Mouse (Mus musculus): ENCODE results near the gene Mlph. TPM values are rescaled to one million over a fixed set of nuclear protein-coding genes. Genes with fewer than 3 reads are reported as not detected.

The Mlph gene
- total RNA-seq (2014; fragmentation: Nextera tagmentation) (0.17 TPM in 1 of 2 replicates, not detected in the other), total RNA-seq (2017) (0.95 TPM in 1 of 2 replicates, not detected in the other)

DNA sequence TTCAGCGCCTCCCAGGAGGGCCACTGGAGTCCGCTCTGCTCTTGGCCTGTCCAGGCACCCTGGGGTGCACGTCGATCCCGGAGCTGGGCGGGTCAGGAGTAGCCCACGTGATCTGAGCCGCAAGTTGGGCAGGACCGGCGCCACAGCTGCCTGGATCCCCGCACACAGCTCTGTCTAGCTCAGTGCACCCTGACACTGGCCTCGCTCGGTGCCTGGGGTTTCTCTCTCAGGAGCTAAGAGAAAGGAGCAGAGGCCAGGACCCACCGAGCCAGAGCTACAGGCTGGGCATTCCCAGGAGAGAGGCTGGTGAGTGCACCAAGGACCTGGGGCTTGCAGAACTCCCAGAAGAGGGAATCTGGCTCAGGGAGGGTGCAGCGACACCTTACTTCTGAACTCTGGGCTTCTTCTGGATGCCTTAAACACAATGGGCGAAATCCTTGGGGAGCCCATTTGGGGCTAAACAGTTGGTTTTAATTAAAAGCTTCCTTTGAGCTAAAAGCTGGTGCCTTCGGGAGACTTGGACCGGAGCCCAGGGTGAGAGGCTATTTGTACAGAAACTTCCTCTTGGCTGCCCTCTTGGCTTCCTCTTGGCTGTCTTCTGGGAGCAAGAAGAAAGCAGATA is at the start of gene Mlph:
TSS of gene Mlph (plus strand) at position 138 of the 622 bp plus-strand sequence.
- peak; percentile 78 for ATAC-seq (replicated peaks; ENCODE audit: poor library complexity, severe bottlenecking)

DNA sequence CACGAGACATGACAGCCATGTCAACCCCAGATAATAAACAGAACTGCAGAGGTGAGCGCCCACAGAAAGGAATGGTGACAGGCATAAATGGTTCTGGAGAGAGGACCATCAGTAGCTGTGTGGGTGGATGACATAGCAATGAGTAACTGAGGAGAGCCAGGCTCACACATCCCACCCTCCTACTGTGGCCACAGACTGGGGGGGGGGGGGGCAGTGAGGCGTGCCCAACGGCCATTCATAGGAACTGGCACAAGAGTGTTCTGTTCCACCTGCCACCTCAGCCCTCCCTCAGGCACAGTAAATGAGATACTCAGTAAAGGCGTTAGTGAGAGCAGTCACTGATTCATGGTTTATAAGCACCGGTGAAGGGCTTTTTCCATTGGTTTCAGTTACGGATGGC is 48.2 kb upstream of the Mlph start:
- ATAC-seq (replicated peaks; ENCODE audit: poor library complexity, severe bottlenecking) = no peak

DNA sequence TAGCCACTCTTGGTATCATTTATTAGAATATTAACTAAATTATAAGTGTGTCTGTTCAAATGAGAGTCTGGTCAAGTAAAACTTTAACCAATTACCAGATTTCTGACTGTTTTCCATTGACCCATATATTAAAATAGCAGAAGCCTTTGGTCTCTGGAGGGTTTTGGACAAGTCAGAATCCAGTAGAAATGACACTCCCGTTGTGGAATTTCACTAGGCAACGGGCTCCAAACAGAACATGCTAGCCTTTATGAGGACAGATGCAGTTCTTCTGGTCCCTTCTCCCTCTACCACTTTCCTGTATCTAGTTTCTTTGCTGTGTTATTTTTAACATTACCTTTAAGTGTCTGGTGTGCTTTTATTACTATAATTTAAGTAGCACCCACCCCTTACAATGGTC is 44.3 kb upstream of the Mlph start:
- no peak for ATAC-seq (replicated peaks; ENCODE audit: poor library complexity, severe bottlenecking)

GRCm38 (mm10) chr1:90875371-90875770 is 39.5 kb upstream of the Mlph start:
- no peak for ATAC-seq (replicated peaks; ENCODE audit: poor library complexity, severe bottlenecking)

- no peak for ATAC-seq (replicated peaks; ENCODE audit: poor library complexity, severe bottlenecking)
These were observed 38.9 kb upstream of the Mlph start for GRCm38 (mm10) chr1:90875961-90876360.

DNA sequence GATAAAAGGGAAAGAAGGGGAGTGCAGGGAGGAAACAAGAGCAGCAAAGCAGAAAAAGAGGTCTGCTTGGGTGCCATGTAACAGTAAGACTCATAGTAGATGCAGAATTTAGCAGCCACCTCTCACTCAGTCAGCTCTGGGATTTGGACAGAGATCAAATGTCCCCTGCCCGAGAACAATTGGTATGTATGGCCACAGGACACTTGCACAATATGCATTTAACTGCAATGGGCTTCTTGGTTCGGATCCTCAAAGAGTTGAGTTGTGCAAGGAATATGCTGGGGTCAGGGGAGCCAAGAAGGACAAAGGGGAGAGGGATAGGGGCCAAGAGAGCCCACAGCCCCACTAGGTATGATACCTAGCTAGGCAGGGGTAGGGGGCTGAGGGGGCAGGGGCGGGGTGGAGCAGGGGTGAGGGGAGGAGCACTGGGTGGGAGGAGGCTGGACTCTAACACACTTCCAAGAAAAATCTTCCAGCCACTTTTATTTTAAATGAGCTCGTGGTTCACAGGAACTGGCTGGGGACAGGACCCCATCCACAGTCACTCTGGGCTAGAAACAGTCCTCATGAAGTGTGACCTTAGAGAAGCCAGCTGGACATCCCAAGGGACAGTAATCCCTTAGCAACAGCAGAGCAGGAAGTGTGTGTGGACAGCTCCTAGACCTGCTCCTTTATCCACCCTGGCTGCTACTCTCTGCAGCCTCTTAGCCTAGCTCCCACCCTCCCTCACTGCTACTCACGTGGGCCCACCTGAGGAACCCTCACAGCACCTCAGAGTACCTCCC is 38.2 kb upstream of the Mlph start:
- no peak for ATAC-seq (replicated peaks; ENCODE audit: poor library complexity, severe bottlenecking)

- no peak for ATAC-seq (replicated peaks; ENCODE audit: poor library complexity, severe bottlenecking)
These were observed 29.0 kb upstream of the Mlph start for GRCm38 (mm10) chr1:90885771-90886460.

DNA sequence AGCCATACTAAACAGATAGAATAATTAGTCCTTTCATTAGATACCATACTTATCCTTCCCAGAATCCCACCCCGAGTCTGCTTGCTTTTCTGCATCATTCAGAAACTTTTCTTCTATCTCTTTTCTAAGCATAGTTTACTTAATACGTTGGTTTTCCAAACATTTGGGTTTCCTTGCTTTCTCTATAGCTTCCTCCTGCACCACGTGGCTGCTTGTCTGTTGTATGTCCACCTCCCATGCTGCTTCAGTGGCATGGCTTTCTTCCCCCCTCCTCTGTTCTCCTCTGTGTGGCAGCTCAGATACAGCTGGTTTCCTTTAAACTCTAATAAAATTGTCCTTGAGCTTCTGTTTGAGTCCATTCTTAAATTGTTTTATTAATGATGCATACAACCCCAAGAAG is 20.4 kb upstream of the Mlph start:
- ATAC-seq (replicated peaks; ENCODE audit: poor library complexity, severe bottlenecking) = no peak

GRCm38 (mm10) chr1:90895004-90895403 is 19.9 kb upstream of the Mlph start:
- no peak for ATAC-seq (replicated peaks; ENCODE audit: poor library complexity, severe bottlenecking)

DNA sequence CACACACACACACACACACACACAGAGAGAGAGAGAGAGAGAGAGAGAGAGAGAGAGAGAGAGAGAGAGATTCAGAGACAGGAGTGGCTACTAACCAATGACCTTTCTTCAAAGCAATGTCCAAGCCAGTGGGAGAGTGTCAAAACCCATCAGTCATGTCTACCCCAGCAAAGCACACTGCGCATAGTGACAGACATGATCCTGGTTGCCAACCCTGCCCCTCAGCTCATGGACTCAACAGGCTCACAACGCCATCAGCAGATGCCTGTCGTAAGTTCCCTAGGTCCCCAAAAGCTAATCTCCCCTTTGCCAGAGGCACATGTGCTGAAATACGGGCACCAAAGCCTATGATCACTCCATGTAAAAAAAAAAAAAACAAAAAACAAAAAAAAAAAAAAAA is 18.6 kb upstream of the Mlph start:
- ATAC-seq (replicated peaks; ENCODE audit: poor library complexity, severe bottlenecking) = no peak

DNA sequence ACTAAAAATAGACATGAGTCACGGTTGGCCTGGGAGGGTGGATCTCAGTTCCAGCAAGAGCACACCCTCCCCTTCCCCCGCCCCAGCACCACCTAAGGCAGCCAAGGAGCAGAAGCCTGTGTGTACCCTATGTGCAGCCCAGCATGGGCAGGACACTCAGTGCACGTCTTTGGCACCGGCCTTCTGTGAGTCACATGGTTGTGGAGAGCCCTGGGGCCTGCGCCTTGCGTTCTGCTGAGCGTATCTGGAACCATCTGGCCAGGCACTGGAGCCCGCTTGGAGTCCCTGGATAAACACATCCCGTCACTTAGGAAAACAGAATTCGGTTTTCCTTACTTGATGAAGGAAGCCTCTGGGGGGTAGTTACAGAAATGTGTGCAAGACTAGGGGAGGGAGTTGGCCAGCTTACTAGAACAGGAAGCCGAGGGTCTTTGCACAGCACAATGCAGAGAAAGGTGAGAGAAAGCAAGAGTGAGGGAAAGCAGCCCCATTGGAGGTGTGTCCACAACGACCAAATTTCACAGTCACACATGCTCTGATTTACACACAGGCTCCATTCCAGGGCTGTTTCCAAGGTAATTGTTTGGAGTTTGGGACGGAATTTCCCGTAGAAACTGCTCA is 18.0 kb upstream of the Mlph start:
- no peak for ATAC-seq (replicated peaks; ENCODE audit: poor library complexity, severe bottlenecking)

- no peak for ATAC-seq (replicated peaks; ENCODE audit: poor library complexity, severe bottlenecking)
These were observed 16.9 kb upstream of the Mlph start for GRCm38 (mm10) chr1:90898012-90898411.

DNA sequence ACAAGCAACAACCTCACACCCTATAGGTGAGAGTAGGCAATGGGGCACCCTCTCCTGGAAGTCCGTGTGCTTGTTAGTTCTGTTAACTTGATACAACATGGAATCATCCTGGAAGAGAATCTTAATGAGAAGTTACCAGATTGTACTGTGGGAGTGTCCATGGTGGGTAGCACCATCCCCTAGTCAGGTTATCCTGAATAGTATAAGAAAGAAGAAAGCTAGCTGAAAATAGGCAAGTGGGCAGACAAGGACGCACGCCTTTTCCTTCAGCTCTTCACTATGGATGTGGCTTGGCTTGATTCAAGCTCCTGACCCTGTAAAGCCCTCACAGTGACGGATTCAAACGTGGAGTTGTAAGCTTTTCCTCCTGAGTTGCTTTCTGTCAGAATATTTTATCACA is 15.1 kb upstream of the Mlph start:
- no peak for ATAC-seq (replicated peaks; ENCODE audit: poor library complexity, severe bottlenecking)

DNA sequence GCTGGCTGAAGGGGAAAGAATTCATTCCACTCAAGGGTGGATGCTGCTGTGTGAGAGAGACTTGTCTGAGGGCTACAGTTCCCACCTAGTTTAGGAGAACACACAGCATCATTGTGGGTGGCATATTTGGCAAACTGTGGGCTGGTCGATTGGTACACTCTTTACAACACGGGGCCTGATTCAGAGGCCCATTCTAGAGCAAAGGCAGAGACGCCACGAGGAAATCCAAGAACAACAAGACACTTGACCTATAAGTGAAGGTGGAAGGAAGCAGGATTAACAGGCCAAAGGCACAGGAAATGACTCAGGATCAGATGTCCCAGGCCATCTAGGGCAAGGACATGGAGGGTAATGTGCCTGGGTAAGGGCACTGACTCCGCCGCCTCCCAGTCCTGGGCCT is 14.5 kb upstream of the Mlph start:
- ATAC-seq (replicated peaks; ENCODE audit: poor library complexity, severe bottlenecking) = no peak

DNA sequence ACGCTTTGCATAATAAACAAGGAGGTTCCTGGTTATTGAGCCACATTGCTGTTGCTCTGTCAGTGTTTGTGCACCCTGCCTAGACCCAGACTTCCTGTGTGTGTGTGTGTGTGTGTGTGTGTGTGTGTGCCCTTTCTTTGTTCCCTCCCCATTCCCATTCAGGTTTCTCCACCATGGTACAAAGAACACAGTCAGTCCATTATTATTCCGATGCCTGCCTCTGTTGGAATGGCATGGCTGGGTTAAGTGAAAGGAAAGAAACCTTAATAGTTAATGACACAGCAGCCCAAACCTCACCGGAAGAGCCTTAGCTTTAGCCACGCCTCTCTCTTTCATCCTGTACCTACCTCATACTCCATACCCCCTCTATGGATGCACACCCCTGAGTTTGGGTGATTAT is 13.6 kb upstream of the Mlph start:
- ATAC-seq (replicated peaks; ENCODE audit: poor library complexity, severe bottlenecking) = no peak

- no peak for ATAC-seq (replicated peaks; ENCODE audit: poor library complexity, severe bottlenecking)
These were observed 13.1 kb upstream of the Mlph start for GRCm38 (mm10) chr1:90901681-90902208.

- ATAC-seq (replicated peaks; ENCODE audit: poor library complexity, severe bottlenecking) = no peak
These were observed 12.1 kb upstream of the Mlph start for GRCm38 (mm10) chr1:90902751-90903150.

DNA sequence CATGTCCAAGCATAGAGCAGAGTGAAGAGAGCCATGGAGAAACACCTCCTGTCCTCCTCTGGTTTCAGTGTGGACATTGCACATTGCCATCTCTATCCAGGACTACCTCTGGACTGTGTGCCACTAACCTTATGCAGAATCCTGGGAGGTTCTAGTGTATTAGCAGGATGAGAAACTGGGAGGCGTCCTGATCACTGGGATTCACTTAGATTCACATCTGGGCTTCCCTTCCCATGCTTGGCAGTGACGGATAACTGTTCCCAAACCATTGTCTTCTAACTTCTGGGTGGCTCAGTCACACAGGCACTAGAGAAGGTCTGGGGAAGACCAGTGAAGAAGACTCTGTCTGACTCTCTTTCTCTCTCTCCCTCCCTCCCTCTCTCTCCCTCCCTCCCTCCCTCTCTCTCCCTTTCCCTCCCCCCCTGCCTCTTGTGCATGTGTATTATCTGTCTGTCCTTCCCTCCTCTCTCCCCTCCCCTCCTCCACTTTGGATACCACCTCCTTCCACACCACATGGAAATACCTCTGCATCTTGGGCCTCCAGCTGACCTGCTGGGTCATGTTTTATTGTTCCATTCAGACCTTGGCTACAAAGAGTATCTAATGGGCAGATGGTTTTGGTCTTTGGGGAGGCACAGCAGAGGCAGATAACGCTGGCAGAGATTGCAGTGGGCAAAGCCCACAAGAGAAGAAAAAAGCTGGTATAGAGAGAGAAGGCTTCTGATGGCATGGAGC is 11.5 kb upstream of the Mlph start:
- ATAC-seq (replicated peaks; ENCODE audit: poor library complexity, severe bottlenecking) = no peak

- no peak for ATAC-seq (replicated peaks; ENCODE audit: poor library complexity, severe bottlenecking)
These were observed 10.9 kb upstream of the Mlph start for GRCm38 (mm10) chr1:90903971-90904458.
